Mouse (Mus musculus) MEL (cell line): ENCODE data around the gene Olfr477. TPM values are rescaled to one million over a fixed set of nuclear protein-coding genes. Genes with fewer than 3 reads are reported as not detected.
"Not testable (repeated sequence)": the region's sequence is repeated elsewhere in the genome, so short reads cannot be mapped to it uniquely, and the experiment has no call there.

Experiments used
- DNase-seq: peaks from one replicate; pipeline ENCODE4 v3.0.0; 2011; ENCODE audit warnings: low read depth, low spot score
- H3K27ac ChIP-seq: 2 replicates; pipeline ENCODE4 v1.5.1; 2012; ENCODE audit warnings: low read depth, mild to moderate bottlenecking, control low read depth, low read length, moderate library complexity; ENCODE audit not compliant: control insufficient read depth
- H3K27me3 ChIP-seq, 2 experiments: fragments of 150-350 bp in 1 of 2; sonication (generic) in 1 of 2; 2 replicates each; pipeline ENCODE4 v1.6.1; 2012; ENCODE audit warnings: low read length in 2 of 2, mild to moderate bottlenecking in 2 of 2, improper control_type of control experiment in 1 of 2, moderate library complexity in 1 of 2; ENCODE audit not compliant: insufficient read depth in 2 of 2, control insufficient read depth in 1 of 2
- H3K36me3 ChIP-seq, 2 experiments: 2 replicates each; pipeline ENCODE4 v1.6.1; 2012 to 2014; ENCODE audit warnings: low read length in 2 of 2, improper control_type of control experiment in 1 of 2, inconsistent platforms in 1 of 2, mild to moderate bottlenecking in 1 of 2; ENCODE audit not compliant: insufficient read depth in 2 of 2, control insufficient read depth in 1 of 2
- H3K4me1 ChIP-seq, 2 experiments: fragments of 150-350 bp in 1 of 2; sonication (generic) in 1 of 2; 2 replicates each; pipeline ENCODE4 v1.6.1; 2012; ENCODE audit warnings: low read length in 2 of 2, improper control_type of control experiment in 1 of 2, mild to moderate bottlenecking in 1 of 2; ENCODE audit not compliant: insufficient read depth in 2 of 2, control insufficient read depth in 1 of 2
- H3K4me3 ChIP-seq, 2 experiments: fragments of 150-350 bp in 1 of 2; sonication (generic) in 1 of 2; 2 replicates each; pipeline ENCODE4 v1.5.1; 2012; ENCODE audit warnings: low read depth in 2 of 2, low read length in 2 of 2, mild to moderate bottlenecking in 2 of 2, moderate library complexity in 2 of 2, control low read depth in 1 of 2, improper control_type of control experiment in 1 of 2; ENCODE audit not compliant: control insufficient read depth in 1 of 2, insufficient read depth in 1 of 2
- H3K79me2 ChIP-seq: 2 replicates; pipeline ENCODE4 v1.6.1; 2012; ENCODE audit warnings: mild to moderate bottlenecking, low read length, moderate library complexity; ENCODE audit not compliant: control insufficient read depth, poor library complexity, insufficient read depth
- H3K9ac ChIP-seq: 2 replicates; pipeline ENCODE4 v1.6.1; 2012; ENCODE audit warnings: low read depth, mild to moderate bottlenecking, control low read depth, low read length, moderate library complexity; ENCODE audit not compliant: control insufficient read depth, poor library complexity, severe bottlenecking
- H3K9me3 ChIP-seq: fragments of 150-350 bp; sonication (generic); replicated peaks from 2 replicates; pipeline ENCODE4 v1.6.1; 2012; ENCODE audit warnings: mild to moderate bottlenecking, low read length, improper control_type of control experiment, moderate library complexity; ENCODE audit not compliant: insufficient read depth
- CHD1 ChIP-seq: IDR thresholded peaks from 2 replicates; pipeline ENCODE4 v1.6.1; 2012; ENCODE audit warnings: low read depth, mild to moderate bottlenecking, inconsistent platforms, low read length, improper control_type of control experiment
- E2F4 ChIP-seq: IDR thresholded peaks from 2 replicates; pipeline ENCODE4 v1.6.1; 2011; ENCODE audit warnings: low read depth, low read length, improper control_type of control experiment, borderline replicate concordance
- ELF1 ChIP-seq: IDR thresholded peaks from 2 replicates; pipeline ENCODE4 v1.6.1; 2014; ENCODE audit warnings: low read depth, mild to moderate bottlenecking, inconsistent platforms, low read length, improper control_type of control experiment, moderate library complexity
- ETS1 ChIP-seq: IDR thresholded peaks from 2 replicates; pipeline ENCODE4 v1.6.1; 2012; ENCODE audit warnings: low read depth, mild to moderate bottlenecking, inconsistent platforms, low read length, improper control_type of control experiment, moderate library complexity
- GABPA ChIP-seq: IDR thresholded peaks from 2 replicates; pipeline ENCODE4 v1.6.1; 2012; ENCODE audit warnings: low read depth, mild to moderate bottlenecking, inconsistent platforms, low read length, improper control_type of control experiment, moderate library complexity
- MAFK ChIP-seq: IDR thresholded peaks from 2 replicates; pipeline ENCODE4 v1.6.1; 2011; ENCODE audit warnings: low read depth, mild to moderate bottlenecking, low read length, improper control_type of control experiment, borderline replicate concordance
- MAX ChIP-seq: IDR thresholded peaks from 2 replicates; pipeline ENCODE4 v1.6.1; 2011; ENCODE audit warnings: low read length, improper control_type of control experiment
- MAZ ChIP-seq: IDR thresholded peaks from 2 replicates; pipeline ENCODE4 v1.6.1; 2012; ENCODE audit warnings: low read depth, mild to moderate bottlenecking, inconsistent platforms, low read length, improper control_type of control experiment
- MXI1 ChIP-seq: IDR thresholded peaks from 2 replicates; pipeline ENCODE4 v1.6.1; 2011; ENCODE audit warnings: mild to moderate bottlenecking, low read depth, low read length, improper control_type of control experiment
- MYC ChIP-seq: IDR thresholded peaks from 2 replicates; pipeline ENCODE4 v1.6.1; 2011; ENCODE audit warnings: low read depth, mild to moderate bottlenecking, low read length, improper control_type of control experiment, moderate library complexity
- NELFE ChIP-seq: IDR thresholded peaks from 2 replicates; pipeline ENCODE4 v1.6.1; 2011; ENCODE audit warnings: low read depth, low read length, improper control_type of control experiment
- NRF1 ChIP-seq: IDR thresholded peaks from 2 replicates; pipeline ENCODE4 v1.6.1; 2014; ENCODE audit warnings: low read depth, mild to moderate bottlenecking, inconsistent platforms, low read length, improper control_type of control experiment, moderate library complexity; ENCODE audit not compliant: poor library complexity, insufficient read depth, severe bottlenecking
- POLR2A ChIP-seq, 2 experiments: IDR thresholded peaks; 2 replicates each; pipeline ENCODE4 v1.6.1; 2011 to 2012; ENCODE audit warnings: low read length in 2 of 2, mild to moderate bottlenecking in 2 of 2, control low read depth in 1 of 2, improper control_type of control experiment in 1 of 2, low read depth in 1 of 2, moderate library complexity in 1 of 2; ENCODE audit not compliant: control insufficient read depth in 1 of 2, insufficient read depth in 1 of 2, poor library complexity in 1 of 2
- TBP ChIP-seq: IDR thresholded peaks from 2 replicates; pipeline ENCODE4 v1.8.0; 2011; ENCODE audit warnings: low read depth, low read length, improper control_type of control experiment
- ZC3H11A ChIP-seq: IDR thresholded peaks from 2 replicates; pipeline ENCODE4 v1.6.1; 2012; ENCODE audit warnings: low read depth, mild to moderate bottlenecking, inconsistent platforms, low read length, improper control_type of control experiment
- ZKSCAN1 ChIP-seq: IDR thresholded peaks from 2 replicates; pipeline ENCODE4 v1.6.1; 2012; ENCODE audit warnings: low read depth, mild to moderate bottlenecking, inconsistent platforms, low read length, improper control_type of control experiment, moderate library complexity
- ZNF384 ChIP-seq: IDR thresholded peaks from 2 replicates; pipeline ENCODE4 v1.6.1; 2012; ENCODE audit warnings: low read depth, mild to moderate bottlenecking, inconsistent platforms, low read length, improper control_type of control experiment
- polyA plus RNA-seq, 2 experiments: library from polyadenylated mRNA; stranded (reverse) in 1 of 2; unstranded in 1 of 2; fragments of >175 nt in 1 of 2; fragments of >200 nt in 1 of 2; gene quantifications; 2 replicates each; pipeline versions ENCODE4 v1.2.1 to v1.2.4; 2012; ENCODE audit warnings: low replicate concordance in 2 of 2, low read depth in 1 of 2; ENCODE audit not compliant: insufficient read length in 2 of 2, insufficient read depth in 1 of 2, missing spikeins in 1 of 2
- total RNA-seq: library from RNA; depleted of rRNA; stranded (reverse); fragments of 300-350 nt; gene quantifications from 2 replicates; pipeline ENCODE4 v1.2.3, GENCODE M21; 2012; rRNA removed

Olfr477 gene
- total RNA-seq (not detected in 2 replicates), polyA plus RNA-seq (not detected)

DNA sequence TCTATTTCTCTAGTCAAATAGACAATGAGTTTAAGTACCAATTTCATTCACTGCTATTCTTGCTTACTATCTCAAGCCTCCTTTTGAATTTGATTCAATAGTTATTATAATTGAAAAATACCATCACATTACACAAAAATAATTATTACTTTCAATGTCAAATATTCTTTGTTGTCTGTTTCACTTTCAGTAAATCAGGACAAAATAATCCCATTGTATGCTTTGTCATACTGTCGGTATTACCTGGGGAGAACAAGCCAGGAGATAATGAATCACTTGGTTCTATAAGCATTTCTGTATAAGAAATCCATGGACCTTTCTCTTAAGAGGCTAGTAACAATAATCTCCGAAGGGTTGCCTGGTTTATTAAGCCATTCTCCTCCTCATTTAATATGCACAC lies at the start of gene Olfr477:
Gene Olfr477 (plus strand): TSS at position 301 of the 400 bp plus-strand sequence.
- TF ChIP-seq NELFE (no peak), E2F4 (no peak), GABPA (no peak), MAZ (no peak), MYC (no peak), MAFK (no peak), ZC3H11A (no peak), POLR2A (IDR thresholded peaks at IDR 0.05; ENCODE audit: control insufficient read depth in 1 of 2, insufficient read depth in 1 of 2, low read depth in 1 of 2, low read length in 2 of 2, poor library complexity in 1 of 2) (no peak), ZNF384 (no peak), ELF1 (no peak), MAX (no peak), CHD1 (no peak), TBP (no peak), NRF1 (no peak)
- Histone ChIP-seq H3K4me1 (no peaks in the 10 kb centered on the region), H3K9ac (no peak within 1 kb of the TSS)

DNA sequence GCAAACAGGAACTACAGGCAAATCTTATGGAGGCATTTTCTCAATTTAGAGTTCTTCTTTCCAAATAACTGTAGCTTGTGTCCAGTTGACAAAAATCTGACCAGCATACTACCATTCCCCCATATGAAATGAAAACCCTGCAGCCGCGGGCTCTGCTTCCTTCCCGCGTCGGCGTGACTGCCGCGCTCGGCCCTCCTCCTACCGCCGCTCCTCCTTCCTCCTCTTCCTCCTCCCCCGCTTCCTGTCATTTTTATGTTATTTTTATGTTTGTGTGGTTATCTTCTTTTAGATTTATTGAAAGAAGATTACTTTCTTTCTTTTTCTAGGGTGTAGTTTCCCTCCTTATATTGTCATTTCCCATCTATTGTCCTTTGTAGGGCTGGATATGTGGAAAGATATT lies 34.0 kb upstream of the Olfr477 start:
- H3K36me3 ChIP-seq = not testable (repeated sequence)

More for the DNA sequence above, at the start of gene Olfr477:
- no peaks in the 10 kb centered on the region for H3K9me3 ChIP-seq
- H3K27ac ChIP-seq = no peak within 1 kb of the TSS
- H3K4me3 ChIP-seq = no peak within 1 kb of the TSS
- H3K36me3 ChIP-seq = no peaks in the 10 kb centered on the region
- H3K79me2 ChIP-seq = no peaks in the 10 kb centered on the region
- no peak for DNase-seq
- H3K27me3 ChIP-seq = no peaks in the 10 kb centered on the region

DNA sequence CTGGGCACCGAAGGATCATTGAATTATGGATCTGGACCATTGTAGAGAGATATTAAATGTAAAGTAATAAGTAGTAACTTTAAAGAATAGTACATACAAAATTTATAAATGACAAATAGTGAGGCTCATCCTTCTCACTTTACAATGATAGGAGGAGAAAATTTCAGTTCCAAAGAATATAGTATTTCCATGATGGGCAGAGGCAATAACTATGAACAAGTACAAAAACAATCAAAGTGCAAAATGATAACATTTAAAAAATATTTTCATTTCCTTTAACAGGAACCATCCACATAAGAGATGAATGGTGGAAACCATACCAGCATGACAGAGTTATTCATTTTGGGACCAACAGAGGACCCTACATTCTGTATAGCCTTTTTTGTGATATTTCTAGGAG lies 32.1 kb upstream of the Olfr477 start, which contains the start of gene Olfr474:
Gene Olfr474 (plus strand): TSS at position 301 of the 400 bp plus-strand sequence.
- Histone ChIP-seq H3K4me1 (no peaks in the 10 kb centered on the region), H3K27me3 (no peaks in the 10 kb centered on the region), H3K9me3 (no peaks in the 10 kb centered on the region), H3K36me3 (no peaks in the 10 kb centered on the region), H3K27ac (no peak within 1 kb of the TSS)
- DNase-seq = no peak
- no peak for TF ChIP-seq ZKSCAN1
- TF ChIP-seq ETS1 = no peak
- no peak for TF ChIP-seq MXI1
- TF ChIP-seq NELFE = no peak
- TF ChIP-seq, all 39 proteins: peak for 0
- Histone ChIP-seq H3K79me2 (no peaks in the 10 kb centered on the region), H3K9ac (no peak within 1 kb of the TSS), H3K4me3 (no peak within 1 kb of the TSS)

More for the DNA sequence above, 34.0 kb upstream of the Olfr477 start:
- not testable (repeated sequence) for H3K9me3 ChIP-seq, H3K4me3 ChIP-seq, H3K27ac ChIP-seq, H3K4me1 ChIP-seq, DNase-seq, H3K79me2 ChIP-seq, H3K27me3 ChIP-seq, H3K9ac ChIP-seq
